Mouse (Mus musculus) MEL (cell line): ENCODE measurements around the gene Pef1. TPM values are rescaled to one million over a fixed set of nuclear protein-coding genes. Genes with fewer than 3 reads are reported as not detected.

Experiments
- DNase-seq: peaks from one replicate; pipeline ENCODE4 v3.0.0; 2011; ENCODE audit warnings: low read depth, low spot score
- H3K27ac ChIP-seq: 2 replicates; pipeline ENCODE4 v1.5.1; 2012; ENCODE audit warnings: low read depth, mild to moderate bottlenecking, control low read depth, low read length, moderate library complexity; ENCODE audit not compliant: control insufficient read depth
- H3K27me3 ChIP-seq, 2 experiments: fragments of 150-350 bp in 1 of 2; sonication (generic) in 1 of 2; 2 replicates each; pipeline ENCODE4 v1.6.1; 2012; ENCODE audit warnings: low read length in 2 of 2, mild to moderate bottlenecking in 2 of 2, improper control_type of control experiment in 1 of 2, moderate library complexity in 1 of 2; ENCODE audit not compliant: insufficient read depth in 2 of 2, control insufficient read depth in 1 of 2
- H3K36me3 ChIP-seq, 2 experiments: 2 replicates each; pipeline ENCODE4 v1.6.1; 2012 to 2014; ENCODE audit warnings: low read length in 2 of 2, improper control_type of control experiment in 1 of 2, inconsistent platforms in 1 of 2, mild to moderate bottlenecking in 1 of 2; ENCODE audit not compliant: insufficient read depth in 2 of 2, control insufficient read depth in 1 of 2
- H3K4me1 ChIP-seq, 2 experiments: fragments of 150-350 bp in 1 of 2; sonication (generic) in 1 of 2; 2 replicates each; pipeline ENCODE4 v1.6.1; 2012; ENCODE audit warnings: low read length in 2 of 2, improper control_type of control experiment in 1 of 2, mild to moderate bottlenecking in 1 of 2; ENCODE audit not compliant: insufficient read depth in 2 of 2, control insufficient read depth in 1 of 2
- H3K4me3 ChIP-seq, 2 experiments: fragments of 150-350 bp in 1 of 2; sonication (generic) in 1 of 2; 2 replicates each; pipeline ENCODE4 v1.5.1; 2012; ENCODE audit warnings: low read depth in 2 of 2, low read length in 2 of 2, mild to moderate bottlenecking in 2 of 2, moderate library complexity in 2 of 2, control low read depth in 1 of 2, improper control_type of control experiment in 1 of 2; ENCODE audit not compliant: control insufficient read depth in 1 of 2, insufficient read depth in 1 of 2
- H3K79me2 ChIP-seq: 2 replicates; pipeline ENCODE4 v1.6.1; 2012; ENCODE audit warnings: mild to moderate bottlenecking, low read length, moderate library complexity; ENCODE audit not compliant: control insufficient read depth, poor library complexity, insufficient read depth
- H3K9ac ChIP-seq: 2 replicates; pipeline ENCODE4 v1.6.1; 2012; ENCODE audit warnings: low read depth, mild to moderate bottlenecking, control low read depth, low read length, moderate library complexity; ENCODE audit not compliant: control insufficient read depth, poor library complexity, severe bottlenecking
- H3K9me3 ChIP-seq: fragments of 150-350 bp; sonication (generic); replicated peaks from 2 replicates; pipeline ENCODE4 v1.6.1; 2012; ENCODE audit warnings: mild to moderate bottlenecking, low read length, improper control_type of control experiment, moderate library complexity; ENCODE audit not compliant: insufficient read depth
- CHD2 ChIP-seq: IDR thresholded peaks from 2 replicates; pipeline ENCODE4 v1.6.1; 2011; ENCODE audit warnings: low read length, improper control_type of control experiment
- ELF1 ChIP-seq: IDR thresholded peaks from 2 replicates; pipeline ENCODE4 v1.6.1; 2014; ENCODE audit warnings: low read depth, mild to moderate bottlenecking, inconsistent platforms, low read length, improper control_type of control experiment, moderate library complexity
- GATA1 ChIP-seq: IDR thresholded peaks from 2 replicates; pipeline ENCODE4 v1.6.1; 2011; ENCODE audit warnings: low read depth, low read length, improper control_type of control experiment
- HCFC1 ChIP-seq: IDR thresholded peaks from 2 replicates; pipeline ENCODE4 v1.6.1; 2012; ENCODE audit warnings: low read depth, mild to moderate bottlenecking, inconsistent platforms, low read length, improper control_type of control experiment, moderate library complexity
- KAT2A ChIP-seq: conservative IDR thresholded peaks from 2 replicates; pipeline ENCODE4 v1.6.1; 2012; ENCODE audit warnings: low read depth, low read length, improper control_type of control experiment, inconsistent platforms
- MAX ChIP-seq: IDR thresholded peaks from 2 replicates; pipeline ENCODE4 v1.6.1; 2011; ENCODE audit warnings: low read length, improper control_type of control experiment
- MAZ ChIP-seq: IDR thresholded peaks from 2 replicates; pipeline ENCODE4 v1.6.1; 2012; ENCODE audit warnings: low read depth, mild to moderate bottlenecking, inconsistent platforms, low read length, improper control_type of control experiment
- MYC ChIP-seq: IDR thresholded peaks from 2 replicates; pipeline ENCODE4 v1.6.1; 2011; ENCODE audit warnings: low read depth, mild to moderate bottlenecking, low read length, improper control_type of control experiment, moderate library complexity
- NELFE ChIP-seq: IDR thresholded peaks from 2 replicates; pipeline ENCODE4 v1.6.1; 2011; ENCODE audit warnings: low read depth, low read length, improper control_type of control experiment
- NRF1 ChIP-seq: IDR thresholded peaks from 2 replicates; pipeline ENCODE4 v1.6.1; 2014; ENCODE audit warnings: low read depth, mild to moderate bottlenecking, inconsistent platforms, low read length, improper control_type of control experiment, moderate library complexity; ENCODE audit not compliant: poor library complexity, insufficient read depth, severe bottlenecking
- POLR2AphosphoS2 ChIP-seq: IDR thresholded peaks from 2 replicates; pipeline ENCODE4 v1.6.1; 2011; ENCODE audit warnings: low read length, improper control_type of control experiment
- RAD21 ChIP-seq: IDR thresholded peaks from 2 replicates; pipeline ENCODE4 v1.6.1; 2011; ENCODE audit warnings: mild to moderate bottlenecking, low read depth, low read length, improper control_type of control experiment
- SIN3A ChIP-seq: IDR thresholded peaks from 2 replicates; pipeline ENCODE4 v1.6.1; 2012; ENCODE audit warnings: low read length, improper control_type of control experiment, inconsistent platforms
- SMC3 ChIP-seq: IDR thresholded peaks from 2 replicates; pipeline ENCODE4 v1.6.1; 2011; ENCODE audit warnings: low read depth, low read length, improper control_type of control experiment
- TBP ChIP-seq: IDR thresholded peaks from 2 replicates; pipeline ENCODE4 v1.8.0; 2011; ENCODE audit warnings: low read depth, low read length, improper control_type of control experiment
- TCF12 ChIP-seq: IDR thresholded peaks from 2 replicates; pipeline ENCODE4 v1.6.1; 2014; ENCODE audit warnings: low read depth, mild to moderate bottlenecking, inconsistent platforms, low read length, improper control_type of control experiment, moderate library complexity
- ZKSCAN1 ChIP-seq: IDR thresholded peaks from 2 replicates; pipeline ENCODE4 v1.6.1; 2012; ENCODE audit warnings: low read depth, mild to moderate bottlenecking, inconsistent platforms, low read length, improper control_type of control experiment, moderate library complexity
- ZMIZ1 ChIP-seq: IDR thresholded peaks from 2 replicates; pipeline ENCODE4 v1.6.1; 2012; ENCODE audit warnings: low read depth, mild to moderate bottlenecking, inconsistent platforms, low read length, improper control_type of control experiment, moderate library complexity
- ZNF384 ChIP-seq: IDR thresholded peaks from 2 replicates; pipeline ENCODE4 v1.6.1; 2012; ENCODE audit warnings: low read depth, mild to moderate bottlenecking, inconsistent platforms, low read length, improper control_type of control experiment
- polyA plus RNA-seq, 2 experiments: library from polyadenylated mRNA; stranded (reverse) in 1 of 2; unstranded in 1 of 2; fragments of >175 nt in 1 of 2; fragments of >200 nt in 1 of 2; gene quantifications; 2 replicates each; pipeline versions ENCODE4 v1.2.1 to v1.2.4; 2012; ENCODE audit warnings: low replicate concordance in 2 of 2, low read depth in 1 of 2; ENCODE audit not compliant: insufficient read length in 2 of 2, insufficient read depth in 1 of 2, missing spikeins in 1 of 2
- total RNA-seq: library from RNA; depleted of rRNA; stranded (reverse); fragments of 300-350 nt; gene quantifications from 2 replicates; pipeline ENCODE4 v1.2.3, GENCODE M21; 2012

Gene Pef1
- total and polyA plus RNA-seq, 3 experiments, result 27.3 to 49.8 TPM; not detected in 1

- Histone ChIP-seq H3K4me1 (no peaks in the 10 kb centered on the region), H3K9ac (no peak overlapping the region), H3K27me3 (peaks cover 0 to 4% of the 10 kb centered on the region in 2 experiments; a peak in 3 of 4 replicates), H3K4me3 (no peak overlapping the region), H3K27ac (no peak overlapping the region), H3K36me3 (no peaks in the 10 kb centered on the region), H3K79me2 (no peaks in the 10 kb centered on the region), H3K9me3 (no peaks in the 10 kb centered on the region)
- no peak for TF ChIP-seq CHD2
- no peak for TF ChIP-seq MYC
- TF ChIP-seq POLR2AphosphoS2, result no peak
- TF ChIP-seq NELFE, result no peak
- no peak for TF ChIP-seq ZKSCAN1
- no peak for TF ChIP-seq RAD21
- no peak for TF ChIP-seq NRF1
- no peak for TF ChIP-seq TBP
- no peak for TF ChIP-seq KAT2A
- no peak for TF ChIP-seq HCFC1
- no peak for TF ChIP-seq MAX
- no peak for TF ChIP-seq ZNF384
- TF ChIP-seq TCF12, result no peak
- no peak for TF ChIP-seq SIN3A
- no peak for TF ChIP-seq ZMIZ1
- no peak for TF ChIP-seq GATA1
- no peak for TF ChIP-seq ELF1
- TF ChIP-seq MAZ, result no peak
- DNase-seq, result no peak
Observed at GRCm38 (mm10) chr4:130161349-130161748, 59.0 kb downstream of the Pef1 start.

- no peak for DNase-seq
- Histone ChIP-seq H3K36me3 (0 out of 4 replicates have a peak, but pooled peaks cover 0 to 2% of the 10 kb centered on the region in 2 experiments), H3K79me2 (no peaks in the 10 kb centered on the region), H3K9ac (no peak overlapping the region), H3K27me3 (no peaks in the 10 kb centered on the region; a peak in 1 of 4 replicates), H3K27ac (no peak overlapping the region), H3K4me1 (peaks cover 0 to 3% of the 10 kb centered on the region in 2 experiments; a peak in 1 of 4 replicates), H3K9me3 (no peaks in the 10 kb centered on the region), H3K4me3 (no peak overlapping the region)
- no peak for TF ChIP-seq SMC3
- no peak for TF ChIP-seq MAZ
Observed at GRCm38 (mm10) chr4:130163391-130163861, 61.1 kb downstream of the Pef1 start.
